Comparison of ENCODE assay signal across 27 mouse cellular contexts in the genomic region with DNA sequence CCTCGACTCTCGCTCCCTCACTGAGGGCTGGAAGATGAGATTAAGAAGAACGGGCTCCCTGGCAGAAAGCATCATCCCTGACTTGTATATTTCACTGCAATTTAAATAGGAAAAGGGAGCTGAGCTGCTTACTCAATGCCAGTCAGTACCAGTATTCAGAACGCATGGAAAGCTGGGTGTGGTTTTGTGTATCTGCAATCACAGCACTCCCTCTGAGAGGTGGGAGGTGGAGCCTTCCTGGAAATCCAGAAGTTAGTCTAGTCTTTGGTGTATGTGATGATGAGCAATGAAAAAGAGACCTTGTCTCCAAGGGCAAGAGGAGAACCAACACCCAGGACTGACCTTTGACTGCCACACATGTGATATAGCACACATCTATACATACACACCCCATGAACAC. TPM values are rescaled to one million over a fixed set of nuclear protein-coding genes. Genes with fewer than 3 reads are reported as not detected.
"Had no signal": no experiment of that assay in that cellular context is flagged by ENCODE, and none has a peak within 500 bp of the region (broad histone marks: within the 10 kb centered on the region; RNA-seq: fewer than 3 reads in every experiment).

No protein-coding gene starts in this region.

- H3K36me3 ChIP-seq: lung, embryonic 15.5 days; midbrain, embryonic 12.5 days; neural tube, embryonic 12.5 days had no signal

- H3K4me3 ChIP-seq: lung, embryonic 15.5 days; megakaryocyte, embryonic 14.5 days; midbrain, embryonic 12.5 days; neural tube, embryonic 12.5 days had no signal

- H3K4me2 ChIP-seq: lung, embryonic 15.5 days; midbrain, embryonic 12.5 days; neural tube, embryonic 12.5 days had no signal

- H3K4me1 ChIP-seq: lung, embryonic 15.5 days; megakaryocyte, embryonic 14.5 days; neural tube, embryonic 12.5 days had no signal

- H3K9me3 ChIP-seq: lung, embryonic 15.5 days; midbrain, embryonic 12.5 days; neural tube, embryonic 12.5 days had no signal

- ATAC-seq: liver, postnatal 0 days; lung, postnatal 0 days; midbrain, embryonic 16.5 days had no signal

- H3K27me3 ChIP-seq: lung, embryonic 15.5 days; megakaryocyte, embryonic 14.5 days; midbrain, embryonic 12.5 days; neural tube, embryonic 12.5 days had no signal

- H3K27ac ChIP-seq: lung, embryonic 15.5 days; macrophage; midbrain, embryonic 12.5 days; neural tube, embryonic 12.5 days had no signal

- DNase-seq: liver, postnatal 0 days; lung, adult 2 months; lung, postnatal 14 days; lung, postnatal 36 days; midbrain, embryonic 14.5 days; retina, postnatal 1 day; right cerebral cortex, adult 18-20 months; right cerebral cortex, postnatal 25 days; right cerebral cortex, postnatal 4 days; spleen, adult 18-20 months; thymus, adult 18-20 months; thymus, postnatal 14 days; thymus, postnatal 36 days had no signal

- H3K9ac ChIP-seq: liver, postnatal 0 days; lung, embryonic 15.5 days; midbrain, embryonic 12.5 days; neural tube, embryonic 12.5 days had no signal

RNA-seq across cellular contexts. Expression of gene Pabpc6, which starts 21.7 kb away (rescaled TPM):
- total RNA-seq: megakaryocyte progenitor cell, adult 5-6 weeks; neutrophil, adult 5-6 weeks had no signal
- polyA plus RNA-seq: liver, postnatal 0 days; lung, adult 2 months; lung, embryonic 15.5 days; lung, postnatal 0 days; macrophage; midbrain, embryonic 12.5 days; midbrain, embryonic 14.5 days; midbrain, embryonic 16.5 days; neural tube, embryonic 12.5 days; neural tube, embryonic 14.5 days; small intestine, adult 2 months; stomach, embryonic 14.5 days; stomach, embryonic 16.5 days; thymus, postnatal 0 days had no signal
